Mouse (Mus musculus) hindbrain, embryonic 16.5 days (tissue): Measurements from ENCODE around the gene Tfeb. TPM values are rescaled to one million over a fixed set of nuclear protein-coding genes. Genes with fewer than 3 reads are reported as not detected.

Experiments used
- ATAC-seq: fragments of 200-750 bp; cut with Nextera tagmentation; 2 replicates; pipeline ENCODE4 v1.8.0; 2017; ENCODE audit warnings: moderate TSS enrichment, moderate library complexity
- H3K27ac ChIP-seq: fragments of 300-500 bp; sonication (generic); 2 replicates; pipeline ENCODE4 v1.5.1; 2014; ENCODE audit warnings: low read depth, mild to moderate bottlenecking, control low read depth, low read length, moderate library complexity
- H3K27me3 ChIP-seq: fragments of 300-500 bp; sonication (generic); replicated peaks from 2 replicates; pipeline ENCODE4 v1.6.1; 2014; ENCODE audit warnings: low read length; ENCODE audit not compliant: control insufficient read depth, insufficient read depth
- H3K36me3 ChIP-seq: fragments of 300-500 bp; sonication (generic); 2 replicates; pipeline ENCODE4 v1.6.1; 2014; ENCODE audit warnings: mild to moderate bottlenecking, low read length, moderate library complexity, mixed read lengths; ENCODE audit not compliant: control insufficient read depth, insufficient read depth
- H3K4me1 ChIP-seq: fragments of 300-500 bp; sonication (generic); 2 replicates; pipeline ENCODE4 v1.6.1; 2014; ENCODE audit warnings: low read depth, low read length; ENCODE audit not compliant: control insufficient read depth, insufficient read depth
- H3K4me2 ChIP-seq: fragments of 300-500 bp; sonication (generic); 2 replicates; pipeline ENCODE4 v1.6.1; 2014; ENCODE audit warnings: mild to moderate bottlenecking, low read length, control low read depth, moderate library complexity
- H3K4me3 ChIP-seq: fragments of 300-500 bp; sonication (generic); 2 replicates; pipeline ENCODE4 v1.5.1; 2014; ENCODE audit warnings: mild to moderate bottlenecking, low read length, control low read depth, moderate library complexity
- H3K9ac ChIP-seq: fragments of 300-500 bp; sonication (generic); 2 replicates; pipeline ENCODE4 v1.6.1; 2014; ENCODE audit warnings: low read depth, mild to moderate bottlenecking, control low read depth, low read length, moderate library complexity
- H3K9me3 ChIP-seq: fragments of 300-500 bp; sonication (generic); 2 replicates; pipeline ENCODE4 v1.6.1; 2014; ENCODE audit warnings: mild to moderate bottlenecking, low read length, moderate library complexity; ENCODE audit not compliant: control insufficient read depth
- WGBS: fragments of 180-500 bp; shearing (Covaris S2); extraction: QIAGEN DNeasy Blood & Tissue Kit; methylation state at CpG from one replicate; pipeline ENCODE4 v1.1.7; 2014; 5-methylcytosine and 5-hydroxymethylcytosine counted together
- polyA plus RNA-seq: library from polyadenylated mRNA; unstranded; fragments of >200 nt; fragmentation: Nextera tagmentation; extraction: Ambion mirVana; gene quantifications from 2 replicates; pipeline ENCODE4 v1.2.1, GENCODE M21; 2015

Tfeb gene
- polyA plus RNA-seq, 1 experiment from 2014 or later, result 4.6 TPM

DNA sequence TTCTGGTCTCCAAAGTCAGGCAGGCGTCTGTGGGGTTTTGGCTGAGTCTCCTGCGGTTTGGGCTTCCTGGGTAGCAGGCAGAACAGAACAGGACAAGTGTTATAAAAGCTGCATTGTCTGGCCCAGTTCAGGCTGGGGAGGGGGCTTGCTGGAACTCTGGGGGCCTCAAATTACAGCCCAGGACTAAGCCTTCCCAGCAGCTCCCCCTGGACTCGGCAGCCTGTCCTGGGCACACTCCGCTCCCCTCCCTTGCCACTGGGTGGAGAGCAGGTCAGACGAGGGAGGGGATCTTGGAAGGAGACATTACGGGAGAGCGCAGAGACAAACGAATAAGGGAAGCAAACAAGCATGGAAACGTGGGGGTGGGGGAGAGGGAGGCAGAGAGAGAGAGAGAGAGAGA lies 94.3 kb downstream of the Tfeb start:
- Histone ChIP-seq H3K4me3 (no peak overlapping the region), H3K27ac (no peak overlapping the region), H3K27me3 (peaks cover 37% of the 10 kb centered on the region)

GRCm38 (mm10) chr17:47831772-47832171 lies 94.9 kb downstream of the Tfeb start:
- H3K9ac ChIP-seq, result no peak overlapping the region; the same call in 1 of the 2 replicates
- no peaks in the 10 kb centered on the region for H3K36me3 ChIP-seq
- peaks cover 19% of the 10 kb centered on the region for H3K4me1 ChIP-seq
- H3K4me3 ChIP-seq, result no peak overlapping the region
- H3K27ac ChIP-seq, result no peak overlapping the region
- no peak for ATAC-seq
- H3K4me2 ChIP-seq, result peak overlapping the region; percentile 97
- H3K27me3 ChIP-seq, result peaks cover 37% of the 10 kb centered on the region
- WGBS, result 57% methylated on average over 5 of the region's 5 CpGs
- no peaks in the 10 kb centered on the region for H3K9me3 ChIP-seq

More for the DNA sequence above, 94.3 kb downstream of the Tfeb start:
- peak; percentile 50; the same call in 1 of the 2 replicates for ATAC-seq
- Histone ChIP-seq H3K36me3 (no peaks in the 10 kb centered on the region), H3K4me2 (no peak overlapping the region; the same call in 1 of the 2 replicates), H3K9me3 (no peaks in the 10 kb centered on the region), H3K4me1 (peaks cover 19% of the 10 kb centered on the region), H3K9ac (no peak overlapping the region)
- WGBS, result 11% methylated on average over 9 of the region's 9 CpGs

DNA sequence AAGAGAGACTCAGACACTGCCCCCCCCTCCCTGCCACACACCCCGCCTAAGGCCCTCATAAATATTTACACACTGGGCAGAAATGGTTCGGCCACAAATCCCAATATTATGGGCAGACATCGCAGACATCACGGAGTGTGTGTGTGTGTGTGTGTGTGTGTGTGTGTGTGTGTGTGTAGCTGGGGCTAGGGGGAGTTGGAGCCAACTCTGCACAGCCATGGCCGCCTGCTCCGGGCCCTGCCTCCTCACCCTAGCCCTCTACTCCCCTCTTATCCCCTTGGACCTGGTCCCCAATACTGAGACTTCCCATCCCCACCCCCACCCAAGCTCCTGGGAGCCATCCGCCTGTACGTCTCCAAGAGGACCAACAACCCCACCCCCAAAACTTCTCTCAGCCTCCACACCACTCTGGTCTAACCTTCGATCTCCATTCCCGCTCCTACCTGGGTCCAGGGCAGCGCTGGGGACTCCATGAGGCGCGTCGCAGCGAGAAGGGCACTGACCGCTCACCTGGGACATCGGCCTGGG lies 95.7 kb downstream of the Tfeb start:
- Histone ChIP-seq H3K9me3 (no peaks in the 10 kb centered on the region), H3K9ac (peak overlapping the region; percentile 68), H3K36me3 (no peaks in the 10 kb centered on the region), H3K4me3 (peak overlapping the region; percentile 62), H3K27me3 (peaks cover 37% of the 10 kb centered on the region), H3K27ac (peak overlapping the region; percentile 29; the same call in 1 of the 2 replicates), H3K4me2 (peak overlapping the region; percentile 97), H3K4me1 (peaks cover 19% of the 10 kb centered on the region)
- 5% methylated on average over 17 of the region's 17 CpGs for WGBS
- peak; percentile 41; the same call in 1 of the 2 replicates for ATAC-seq

DNA sequence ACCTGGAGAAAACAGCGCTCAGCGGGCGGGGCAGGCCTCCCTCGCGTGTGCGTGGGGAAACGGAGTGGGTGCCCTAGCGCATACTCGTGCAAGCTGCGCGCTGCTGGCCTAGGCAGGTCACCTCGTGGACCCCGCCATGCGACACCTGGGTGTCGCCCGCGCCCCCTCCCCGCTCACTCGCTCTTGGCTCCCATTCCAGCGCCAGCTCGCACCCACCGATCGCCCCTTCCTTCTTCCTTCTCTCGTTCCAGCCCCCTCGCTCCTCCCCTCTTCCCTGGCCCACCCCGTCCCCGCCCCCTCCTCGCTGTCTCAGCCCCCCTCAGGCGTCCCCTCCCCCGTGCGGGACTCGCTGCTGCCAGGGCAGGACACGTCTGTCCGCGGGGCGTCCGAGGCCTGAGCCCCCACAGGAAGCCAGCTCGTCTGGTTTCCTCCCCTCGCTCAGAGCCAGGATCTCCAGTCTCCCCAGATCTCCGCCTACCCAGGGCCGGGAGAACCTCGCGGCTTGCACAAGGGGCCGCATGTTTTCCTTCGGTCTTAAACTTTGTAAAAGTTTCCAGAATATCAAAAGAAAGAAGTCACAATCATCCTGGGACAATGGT lies 96.3 kb downstream of the Tfeb start:
- no peaks in the 10 kb centered on the region for H3K36me3 ChIP-seq
- H3K4me3 ChIP-seq, result peak overlapping the region; percentile 62
- no peaks in the 10 kb centered on the region for H3K9me3 ChIP-seq
- peaks cover 19% of the 10 kb centered on the region for H3K4me1 ChIP-seq
- peak overlapping the region; percentile 97 for H3K4me2 ChIP-seq
- peak overlapping the region; percentile 29; the same call in 1 of the 2 replicates for H3K27ac ChIP-seq
- H3K27me3 ChIP-seq, result peaks cover 37% of the 10 kb centered on the region
- under 1% methylated on average over 42 of the region's 45 CpGs for WGBS
- peak overlapping the region; percentile 68 for H3K9ac ChIP-seq
- peak; percentile 62 for ATAC-seq

DNA sequence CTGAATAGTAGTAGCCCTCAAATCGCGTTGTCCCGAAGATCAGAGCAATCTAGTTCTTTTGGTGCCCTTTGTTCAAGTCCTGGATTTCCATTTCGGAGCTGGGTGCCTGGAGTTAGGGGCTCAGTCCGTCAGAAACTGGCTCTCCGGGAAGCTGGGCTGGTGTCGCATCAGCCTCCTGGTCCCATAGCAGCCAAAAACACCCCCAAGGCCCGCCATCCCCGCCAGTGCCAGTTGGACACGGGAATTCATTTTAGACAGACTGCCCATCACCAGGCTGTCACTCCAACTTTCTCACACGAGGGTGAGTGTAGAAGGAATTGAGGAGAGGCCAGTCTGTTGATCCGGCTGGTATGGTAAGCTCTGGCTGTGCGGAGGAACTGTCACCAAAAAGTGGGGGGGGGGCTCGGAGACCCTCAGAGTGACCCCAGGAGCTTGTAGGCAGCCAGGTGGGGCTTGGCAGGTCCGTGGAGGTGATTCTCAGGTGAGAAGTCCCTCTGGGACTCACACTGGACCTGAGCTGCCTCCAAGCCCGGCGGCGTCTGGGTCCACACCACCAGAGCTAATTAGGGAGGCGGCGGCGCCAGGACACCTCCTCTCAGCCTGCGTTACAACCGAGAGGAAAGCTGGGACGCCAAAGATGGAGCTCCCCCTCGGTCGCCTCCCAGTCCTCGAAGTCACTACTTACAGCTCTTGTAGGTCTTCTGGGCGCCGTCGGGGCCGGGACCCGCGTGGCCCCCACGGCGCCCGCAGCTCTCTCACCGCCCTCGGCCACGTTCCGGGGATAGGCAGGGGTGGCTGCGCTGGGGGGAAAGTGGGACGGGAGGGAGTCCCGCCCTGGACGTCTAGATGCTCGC lies 97.0 kb downstream of the Tfeb start:
- peak overlapping the region; percentile 68 for H3K9ac ChIP-seq
- peak overlapping the region; percentile 62 for H3K4me3 ChIP-seq
- no peaks in the 10 kb centered on the region for H3K9me3 ChIP-seq
- H3K4me2 ChIP-seq, result peak overlapping the region; percentile 97
- peaks cover 37% of the 10 kb centered on the region for H3K27me3 ChIP-seq
- no peak for ATAC-seq
- WGBS, result 1% methylated on average over 45 of the region's 45 CpGs
- no peaks in the 10 kb centered on the region for H3K36me3 ChIP-seq
- H3K4me1 ChIP-seq, result peaks cover 19% of the 10 kb centered on the region
- H3K27ac ChIP-seq, result no peak overlapping the region

GRCm38 (mm10) chr17:47834482-47834767 lies 97.6 kb downstream of the Tfeb start, which contains the start of gene Mdfi:
Gene Mdfi (minus strand): TSS chr17:47834691.
- H3K27me3 ChIP-seq, result peaks cover 37% of the 10 kb centered on the region
- no peak within 1 kb of the TSS for H3K27ac ChIP-seq
- ATAC-seq, result no peak

GRCm38 (mm10) chr17:47837808-47838207 lies 101.0 kb downstream of the Tfeb start:
- H3K27ac ChIP-seq, result no peak overlapping the region
- 51% methylated on average over 6 of the region's 6 CpGs for WGBS
- no peak for ATAC-seq
- peaks cover 16% of the 10 kb centered on the region for H3K4me1 ChIP-seq
- H3K4me3 ChIP-seq, result no peak overlapping the region
- no peak overlapping the region for H3K9ac ChIP-seq
- H3K27me3 ChIP-seq, result peaks cover 29% of the 10 kb centered on the region
- no peak overlapping the region for H3K4me2 ChIP-seq
- H3K36me3 ChIP-seq, result no peaks in the 10 kb centered on the region
- no peaks in the 10 kb centered on the region for H3K9me3 ChIP-seq

More at GRCm38 (mm10) chr17:47834482-47834767, 97.6 kb downstream of the Tfeb start, which contains the start of gene Mdfi:
- H3K9ac ChIP-seq, result peak within 1 kb of the TSS; percentile 27
- no peaks in the 10 kb centered on the region for H3K9me3 ChIP-seq
- peak within 1 kb of the TSS; percentile 97 for H3K4me2 ChIP-seq
- WGBS, result 12% methylated on average over 18 of the region's 18 CpGs
- peak within 1 kb of the TSS; percentile 62 for H3K4me3 ChIP-seq
- peaks cover 19% of the 10 kb centered on the region for H3K4me1 ChIP-seq
- H3K36me3 ChIP-seq, result no peaks in the 10 kb centered on the region

- H3K36me3 ChIP-seq, result no peaks in the 10 kb centered on the region
- 83% methylated on average over 8 of the region's 8 CpGs for WGBS
- no peaks in the 10 kb centered on the region for H3K27me3 ChIP-seq
- H3K27ac ChIP-seq, result no peak overlapping the region
- H3K9ac ChIP-seq, result no peak overlapping the region
- ATAC-seq, result no peak
- H3K4me2 ChIP-seq, result no peak overlapping the region
- no peaks in the 10 kb centered on the region for H3K9me3 ChIP-seq
- H3K4me1 ChIP-seq, result peaks cover 3% of the 10 kb centered on the region; the same call in 1 of the 2 replicates
- no peak overlapping the region for H3K4me3 ChIP-seq
Measured at GRCm38 (mm10) chr17:47841521-47841920, 104.7 kb downstream of the Tfeb start.
